Mouse (Mus musculus) ovary, postnatal 14 days (tissue): ENCODE results near the gene Bcr.

Source experiments
- DNase-seq: peaks from one replicate; pipeline ENCODE4 v3.0.0; 2022; ENCODE audit warnings: low spot score

The Bcr gene

DNA sequence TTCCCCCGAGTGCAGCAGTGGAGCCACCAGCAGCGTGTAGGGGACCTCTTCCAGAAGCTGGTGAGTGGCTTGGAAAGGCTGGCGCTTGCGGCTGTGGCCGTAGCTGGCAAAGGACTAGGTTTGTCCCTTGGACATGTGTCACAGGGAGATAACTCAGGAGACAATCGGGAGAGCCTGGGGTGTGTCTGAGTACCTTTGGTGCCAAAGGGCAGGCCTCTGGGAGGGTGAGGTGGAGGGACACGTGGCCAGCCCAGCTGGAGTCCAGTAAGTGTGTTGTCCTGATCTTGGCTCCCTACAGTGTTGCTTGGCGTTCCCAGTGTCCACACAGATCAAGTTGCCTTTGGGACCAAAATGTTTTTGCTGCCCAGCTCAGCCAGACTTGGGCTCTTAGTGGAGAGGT lies 71.2 kb downstream of the Bcr start:
- DNase-seq: no peak

DNA sequence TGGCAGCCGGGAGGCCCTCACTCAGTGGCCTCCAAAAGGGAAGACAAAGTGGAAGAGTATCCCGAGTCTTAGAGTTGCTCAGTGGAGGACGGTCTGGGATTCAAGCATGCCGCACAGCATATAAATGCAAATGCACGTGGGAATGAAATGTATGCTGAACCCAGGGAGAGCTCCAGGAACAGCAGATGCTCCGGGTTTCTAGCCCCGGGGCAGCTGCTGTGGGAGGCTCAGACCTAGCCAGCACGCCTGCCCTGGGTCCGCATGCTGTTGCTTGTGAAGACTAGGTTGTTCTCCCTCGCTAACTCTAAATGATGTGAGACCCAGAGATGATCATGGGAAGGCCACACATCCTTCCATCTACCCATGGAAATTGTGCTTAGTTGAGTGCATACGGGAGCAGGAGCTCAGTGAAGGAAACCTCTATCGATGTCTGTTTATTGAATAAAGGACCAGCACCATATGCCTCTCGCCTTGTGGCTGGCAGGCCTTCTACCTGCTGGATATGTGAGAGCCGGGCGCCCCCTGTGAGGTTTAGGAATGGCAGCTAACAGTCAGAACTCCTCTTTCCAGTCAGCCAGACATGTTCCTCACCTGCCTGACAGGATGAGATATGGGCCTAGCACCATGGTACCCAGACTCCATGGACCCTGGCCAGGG lies 74.6 kb downstream of the Bcr start:
- no peak for DNase-seq

DNA sequence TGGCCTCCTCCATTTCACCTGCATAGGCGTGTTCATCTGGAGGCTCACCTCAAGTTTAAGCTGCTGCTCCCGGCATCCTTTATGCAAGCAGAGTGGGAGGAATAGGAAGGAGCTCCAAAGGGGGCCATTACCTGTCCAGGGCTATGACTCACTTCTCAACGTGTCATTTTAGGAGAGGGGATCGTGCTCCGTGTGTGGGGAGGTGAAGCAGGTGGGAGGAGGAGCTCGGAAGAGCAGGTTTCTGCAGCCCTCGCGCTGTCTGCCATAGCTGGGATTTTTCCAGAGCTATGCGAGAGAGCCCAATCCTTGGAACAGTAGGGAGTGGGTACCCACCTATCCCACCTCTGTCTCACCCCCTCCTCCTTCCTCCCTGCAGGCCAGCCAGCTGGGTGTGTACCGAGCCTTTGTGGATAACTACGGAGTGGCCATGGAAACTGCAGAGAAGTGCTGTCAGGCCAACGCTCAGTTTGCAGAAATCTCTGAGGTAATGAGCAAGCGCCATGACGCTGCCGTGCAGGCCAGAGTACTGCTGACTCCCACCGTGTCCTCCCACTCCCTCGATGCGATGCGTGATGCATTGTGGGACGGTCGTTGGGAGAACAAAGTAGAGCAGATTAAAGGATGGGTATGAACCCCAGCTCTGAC lies 75.2 kb downstream of the Bcr start:
- no peak for DNase-seq

DNA sequence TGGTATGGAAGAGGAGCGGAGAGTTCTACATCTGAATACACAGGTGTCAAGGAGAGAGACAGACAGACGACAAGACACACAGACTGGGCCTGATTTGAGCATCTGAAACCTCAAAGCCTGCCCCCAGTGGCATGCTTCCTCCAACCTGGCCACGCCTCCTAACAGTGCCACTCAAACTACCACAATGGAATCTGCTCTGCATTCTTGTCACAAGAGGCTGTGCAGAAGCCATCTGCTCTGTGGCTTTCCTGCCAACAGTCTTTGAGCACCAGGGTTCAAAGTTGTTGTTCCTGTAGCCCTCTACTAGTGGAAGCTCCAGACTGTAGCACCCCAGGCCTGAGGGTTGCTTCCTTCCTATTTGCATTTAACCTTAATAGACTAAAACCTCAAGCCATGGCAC lies 76.8 kb downstream of the Bcr start:
- DNase-seq: no peak

DNA sequence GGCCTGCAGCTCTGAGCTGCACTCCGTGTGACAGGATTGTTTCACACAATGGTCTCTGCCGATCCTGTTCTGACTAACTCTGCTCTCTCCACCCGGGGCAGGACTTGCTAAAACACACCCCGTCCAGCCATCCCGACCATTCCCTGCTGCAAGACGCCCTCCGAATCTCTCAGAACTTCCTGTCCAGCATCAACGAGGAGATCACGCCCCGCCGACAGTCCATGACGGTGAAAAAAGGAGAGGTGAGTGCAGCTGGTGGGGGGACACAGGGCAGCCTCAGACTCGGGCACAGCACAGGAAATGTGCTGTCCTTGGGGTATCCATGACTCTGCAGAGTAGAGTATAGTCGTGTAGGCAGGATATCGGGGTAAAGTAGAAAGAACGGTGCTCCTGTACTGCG lies 84.8 kb downstream of the Bcr start:
- DNase-seq: no peak

DNA sequence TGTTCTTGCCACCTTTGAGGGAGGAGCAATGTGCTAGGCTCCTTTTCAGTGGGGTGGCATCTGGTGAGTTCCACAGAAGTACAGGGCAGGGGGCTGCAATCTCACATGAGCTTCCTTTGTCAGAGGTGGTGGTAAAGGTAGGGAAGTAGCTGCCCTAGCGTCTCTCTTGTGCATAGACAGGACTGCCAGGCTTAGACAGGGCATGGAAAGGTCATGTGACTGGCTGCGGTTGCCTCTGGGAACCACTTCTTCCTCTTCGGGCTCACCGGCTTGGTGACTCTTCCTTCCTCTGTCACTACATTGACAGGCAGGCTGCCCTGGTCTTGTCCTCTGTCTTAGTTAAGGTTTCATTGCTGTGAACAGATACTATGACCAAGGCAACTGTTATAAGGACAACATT lies 85.6 kb downstream of the Bcr start:
- DNase-seq: no peak

DNA sequence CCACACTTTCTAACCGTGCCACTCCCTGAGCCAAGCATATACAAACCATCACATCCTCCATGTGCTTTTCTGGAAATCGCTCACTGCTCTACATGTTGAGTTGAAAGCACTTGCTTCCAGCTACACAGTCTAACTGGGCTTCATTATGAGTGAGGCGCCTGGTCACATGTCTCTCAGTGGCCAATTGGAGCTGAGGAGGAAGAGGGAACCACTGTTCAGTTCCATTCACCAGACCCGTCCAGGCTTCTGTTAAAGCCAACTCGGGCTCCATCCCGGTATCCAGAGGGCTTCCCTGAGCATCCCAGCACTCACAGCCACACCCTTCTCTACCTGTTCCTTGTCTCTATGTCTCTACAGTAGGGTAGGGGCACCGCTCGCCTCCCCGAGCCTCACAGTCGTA lies 86.2 kb downstream of the Bcr start:
- DNase-seq: no peak

DNA sequence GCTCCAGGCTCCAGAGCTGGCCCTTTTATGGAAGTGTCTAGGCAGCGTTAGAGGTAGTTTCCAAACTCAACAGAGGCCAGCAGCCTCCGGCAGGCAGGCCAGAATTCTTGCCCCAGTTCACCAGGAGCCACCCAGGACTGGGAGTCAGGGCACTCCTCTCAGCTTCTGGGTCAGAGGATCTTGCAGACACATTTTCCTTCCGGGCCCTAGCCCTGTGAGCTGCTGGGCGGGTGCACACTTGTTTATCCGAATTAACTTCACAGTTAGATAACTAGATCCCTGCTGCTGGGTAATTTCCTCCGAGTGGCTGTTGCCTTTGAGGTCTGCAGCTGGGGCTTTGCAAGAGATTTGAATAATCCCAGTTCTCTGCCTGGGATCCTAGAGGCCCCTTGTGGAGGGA lies 87.9 kb downstream of the Bcr start:
- DNase-seq: no peak

DNA sequence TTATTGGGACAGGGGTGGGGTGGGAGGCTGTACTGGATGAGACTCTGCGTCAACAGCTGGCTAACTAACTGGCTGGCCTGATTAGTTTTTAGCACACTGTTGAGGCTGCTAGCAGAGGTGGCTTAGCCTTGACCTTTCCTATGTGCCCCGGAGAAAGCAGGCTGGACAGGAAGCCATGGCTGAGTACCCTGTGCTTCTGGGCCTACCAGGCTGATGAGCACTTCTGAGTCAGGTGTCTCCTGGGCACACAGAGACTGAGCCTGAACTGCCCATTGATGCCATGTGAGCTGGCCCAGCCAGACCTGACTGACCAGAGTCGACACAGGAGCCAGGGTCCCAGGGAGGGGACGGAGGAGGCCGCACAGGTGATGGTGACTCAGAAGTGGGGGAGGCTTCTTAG lies 90.0 kb downstream of the Bcr start:
- DNase-seq: no peak

DNA sequence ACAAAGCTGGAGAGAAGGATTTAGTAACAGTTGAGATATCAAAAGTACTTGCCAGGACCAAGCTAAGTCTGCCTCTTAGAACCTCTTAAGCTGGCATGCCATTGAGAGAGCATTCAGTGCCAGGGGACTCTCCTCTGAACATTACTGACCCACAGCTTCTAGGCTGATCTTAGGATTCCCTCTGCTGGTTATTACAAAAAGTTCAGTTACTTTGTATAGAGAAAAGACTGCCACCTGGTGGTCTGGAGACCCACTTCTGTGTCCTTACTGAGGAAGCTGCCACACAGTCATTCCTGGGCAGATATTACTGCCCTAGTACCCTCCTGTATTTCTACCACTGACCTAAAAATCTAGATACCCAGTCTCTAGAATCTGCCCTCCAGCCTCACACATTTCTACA lies 90.9 kb downstream of the Bcr start:
- DNase-seq: peak; percentile 79

DNA sequence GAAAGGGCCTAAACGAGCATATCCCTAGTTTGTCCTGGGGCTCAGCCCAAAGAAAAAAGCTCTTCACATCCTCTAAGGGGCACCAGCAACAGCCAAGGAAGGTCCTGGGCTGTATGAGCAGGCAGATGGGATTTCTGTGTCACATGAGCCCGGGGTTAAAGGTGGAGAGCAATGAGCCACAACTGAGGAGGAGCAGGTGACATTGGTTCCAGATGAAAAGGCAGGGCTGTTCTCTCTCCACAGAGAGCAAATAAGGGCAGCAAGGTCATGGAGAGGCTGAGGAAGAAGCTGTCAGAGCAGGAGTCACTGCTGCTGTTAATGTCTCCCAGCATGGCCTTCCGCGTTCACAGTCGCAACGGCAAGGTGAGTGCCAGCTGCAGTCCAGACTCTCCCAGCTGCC lies 96.4 kb downstream of the Bcr start:
- no peak for DNase-seq

DNA sequence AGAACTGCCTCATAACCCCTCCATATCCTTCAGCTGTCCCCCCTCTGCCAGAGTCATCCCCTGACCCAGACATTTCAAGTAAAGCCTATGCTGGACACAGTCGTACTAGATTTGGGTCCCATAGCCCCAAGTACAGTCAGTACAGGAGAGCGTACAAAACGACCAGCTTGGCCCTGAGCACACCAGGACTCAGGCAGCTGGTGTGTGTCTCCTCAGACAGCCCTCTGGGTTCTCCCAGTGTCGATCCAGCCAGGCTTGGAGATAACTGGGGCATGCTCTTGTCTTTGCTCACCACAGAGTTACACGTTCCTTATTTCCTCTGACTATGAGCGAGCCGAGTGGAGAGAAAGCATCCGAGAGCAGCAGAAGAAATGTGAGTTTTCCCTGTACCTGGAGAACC lies 97.3 kb downstream of the Bcr start:
- DNase-seq: no peak

DNA sequence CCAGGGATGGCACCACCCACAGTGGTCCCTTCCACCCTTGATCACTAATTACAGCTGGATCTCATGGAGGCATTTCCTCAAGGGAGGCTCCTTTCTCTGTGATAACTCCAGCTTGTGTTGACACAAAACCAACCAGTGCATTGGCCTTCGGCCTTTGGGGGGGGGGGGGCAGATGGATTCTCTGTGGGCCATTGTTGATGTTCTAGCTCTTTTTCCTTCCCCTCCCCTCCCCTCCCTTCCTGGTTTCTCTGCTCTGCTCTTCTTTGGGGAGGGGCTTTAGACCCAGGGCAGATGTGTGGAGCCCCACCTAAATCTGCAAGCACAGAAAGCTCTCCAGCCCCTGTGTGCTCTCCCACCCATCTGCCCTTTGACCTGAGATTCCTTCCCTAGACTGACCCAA lies 98.0 kb downstream of the Bcr start:
- no peak for DNase-seq

DNA sequence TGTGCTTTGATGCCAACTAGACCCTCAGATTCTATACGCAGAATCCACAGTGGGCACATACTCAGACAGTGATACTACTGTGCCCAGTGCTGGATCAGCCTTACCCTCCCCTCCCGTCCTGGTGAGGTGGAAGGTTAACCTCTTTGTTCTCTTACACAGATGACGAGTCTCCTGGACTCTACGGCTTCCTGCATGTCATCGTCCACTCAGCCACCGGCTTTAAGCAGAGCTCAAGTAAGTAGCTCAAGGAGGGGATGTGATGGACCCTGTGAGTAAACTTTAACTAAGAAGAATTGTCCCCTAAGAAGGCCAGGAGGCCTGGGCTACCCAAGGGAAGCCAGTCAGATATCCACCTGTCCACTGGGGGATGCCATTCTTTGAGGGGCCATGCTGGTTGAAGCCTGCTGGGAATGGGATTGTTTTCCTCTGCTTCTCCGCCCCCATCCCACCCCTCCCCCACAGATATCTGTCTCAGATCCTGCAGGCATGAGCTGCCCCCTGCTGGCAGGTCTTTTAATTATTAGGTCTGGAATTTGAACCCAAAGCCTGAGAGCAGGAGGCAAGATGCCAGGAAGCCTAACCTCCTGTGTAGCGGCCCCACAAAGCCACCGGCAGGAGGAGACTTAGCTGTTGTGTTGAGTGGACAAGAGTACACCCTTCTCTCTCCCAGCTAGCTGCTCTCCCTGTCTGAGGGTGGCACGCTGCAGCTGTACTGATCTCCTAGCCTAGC lies 99.9 kb downstream of the Bcr start:
- DNase-seq: no peak

DNA sequence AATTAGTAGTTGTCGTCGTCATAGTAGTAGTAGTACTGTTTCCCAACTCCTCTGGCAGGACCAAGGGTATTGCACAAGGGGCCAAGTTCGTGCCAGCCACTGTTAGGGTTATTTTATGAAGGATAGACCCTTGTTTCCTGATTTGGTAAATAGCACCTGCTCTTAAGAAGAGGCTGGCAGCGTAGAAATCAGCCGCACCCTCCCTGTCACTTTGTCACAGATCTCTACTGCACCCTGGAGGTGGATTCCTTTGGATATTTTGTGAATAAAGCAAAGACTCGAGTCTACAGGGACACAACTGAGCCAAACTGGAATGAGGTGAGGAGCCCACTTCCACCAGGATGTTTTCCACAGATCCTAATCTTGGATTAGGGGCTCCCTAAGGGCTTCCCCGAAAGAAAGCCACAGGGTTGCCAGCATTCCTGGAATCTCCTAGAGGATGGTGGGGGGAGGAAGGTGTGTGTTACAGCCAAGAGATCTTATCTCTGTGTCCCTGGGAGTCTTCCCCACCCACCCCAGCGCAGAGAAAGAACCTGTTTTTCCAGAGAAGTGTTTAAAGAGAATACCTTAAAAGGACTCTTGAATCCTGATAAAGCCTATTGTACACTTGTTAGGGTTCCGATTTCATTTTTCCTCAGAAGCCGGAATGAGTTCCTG lies 105.6 kb downstream of the Bcr start:
- DNase-seq: no peak

DNA sequence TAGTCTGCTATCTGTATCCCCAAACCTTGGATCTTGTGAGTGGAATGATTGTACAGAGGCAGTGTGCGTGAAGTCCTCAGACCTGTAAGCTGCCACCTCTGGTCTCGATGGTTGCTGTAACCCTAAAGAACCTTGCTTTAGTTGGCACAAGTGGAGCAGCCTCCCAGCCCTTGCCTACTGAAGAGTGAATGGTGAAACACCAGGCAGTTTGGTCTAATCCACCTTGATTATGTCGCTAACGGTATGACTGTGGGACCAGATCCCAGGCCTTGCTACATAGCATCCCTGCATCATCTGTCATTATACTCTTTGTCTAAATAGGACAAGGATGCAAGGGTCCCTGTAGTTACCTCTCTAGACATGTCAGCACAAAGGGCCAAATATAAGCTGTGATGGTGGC lies 106.2 kb downstream of the Bcr start:
- no peak for DNase-seq

DNA sequence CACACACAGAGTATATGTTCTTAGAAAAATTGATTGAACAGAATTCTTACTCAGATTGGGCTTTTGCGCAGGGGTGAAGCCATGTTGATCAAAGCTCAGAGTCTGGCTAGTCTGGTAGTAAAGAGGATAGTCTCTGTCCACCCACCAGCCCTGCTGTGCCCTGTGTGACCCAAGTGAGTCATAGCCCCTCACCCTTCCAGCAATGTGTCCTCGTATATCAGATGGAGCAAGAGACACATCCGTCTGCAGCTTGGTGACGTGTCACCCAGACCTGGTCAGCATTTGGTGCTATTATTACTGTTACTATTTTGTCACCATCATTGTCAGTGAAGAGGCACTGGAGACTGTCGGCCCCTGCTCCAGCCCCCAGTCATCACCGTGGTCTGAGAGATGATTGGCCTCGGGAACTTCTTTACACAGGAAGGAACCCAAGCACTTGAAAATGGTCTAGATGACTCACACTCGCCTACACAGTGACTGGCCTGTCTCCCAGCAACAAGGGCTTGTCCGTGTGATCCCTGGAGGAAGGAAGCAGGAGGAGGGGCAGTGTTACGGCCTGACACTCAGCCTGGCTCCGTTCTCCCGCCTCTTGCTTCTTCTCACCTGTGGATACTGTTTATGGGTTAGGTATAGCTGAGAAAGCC lies 109.9 kb downstream of the Bcr start:
- DNase-seq: no peak

DNA sequence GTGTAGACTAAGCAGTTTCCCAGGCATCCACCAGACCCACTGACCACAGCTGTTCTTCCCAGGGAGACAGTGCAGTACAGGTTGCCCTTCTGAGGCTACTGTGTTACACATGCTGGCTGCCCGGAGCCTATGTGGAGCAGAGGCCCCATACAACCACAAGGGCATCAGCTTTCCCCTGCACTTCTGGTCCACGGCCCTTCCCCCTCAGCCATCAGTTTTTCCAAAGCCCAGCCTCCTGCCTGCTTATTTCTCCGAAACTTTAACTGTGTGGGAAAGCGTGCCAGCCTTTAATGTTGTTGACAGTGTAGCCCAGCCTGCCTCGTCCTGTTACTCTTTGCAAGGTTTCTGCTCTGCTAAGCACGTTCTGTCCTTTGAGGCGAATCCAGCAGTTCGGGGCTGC lies 112.7 kb downstream of the Bcr start:
- DNase-seq: no peak

DNA sequence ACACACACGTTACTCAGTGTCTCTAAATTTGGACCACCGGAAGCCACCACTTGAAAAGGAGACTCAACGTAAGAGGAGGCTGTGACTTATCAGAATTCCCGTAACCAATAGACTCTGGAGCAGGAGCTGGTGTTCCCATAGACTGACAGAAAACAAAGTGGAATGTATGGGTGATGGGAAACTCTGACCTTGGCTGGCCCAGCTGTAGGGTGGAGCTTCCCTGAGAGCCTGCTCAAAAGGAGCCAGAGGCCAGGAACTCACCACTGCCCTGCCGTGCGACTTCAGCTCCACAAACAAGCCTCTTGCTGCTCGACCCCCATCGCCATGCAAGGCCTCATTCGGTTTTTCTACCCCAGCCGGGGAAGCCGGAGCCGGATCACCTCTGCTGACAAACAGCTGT lies 113.3 kb downstream of the Bcr start:
- no peak for DNase-seq

DNA sequence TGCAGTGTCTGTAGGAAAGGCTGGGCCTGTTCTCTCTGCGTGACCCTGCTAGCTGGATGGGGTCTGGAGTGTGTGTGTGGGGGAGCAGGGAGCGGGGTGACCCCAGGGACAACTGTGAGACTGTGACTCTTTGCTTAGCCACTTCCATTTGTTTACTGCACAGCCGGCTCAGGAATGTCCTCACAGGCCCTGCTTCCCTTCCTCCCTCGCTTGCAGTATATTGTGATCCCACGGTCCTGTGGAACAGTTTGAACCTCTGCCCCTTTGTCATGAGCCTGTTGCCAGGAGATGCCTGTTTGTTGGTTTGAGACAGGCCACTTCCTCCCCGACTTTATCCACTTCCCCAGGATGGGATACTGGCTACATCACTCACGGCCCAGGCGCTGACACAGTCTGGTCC lies 116.1 kb downstream of the Bcr start:
- DNase-seq: no peak

DNA sequence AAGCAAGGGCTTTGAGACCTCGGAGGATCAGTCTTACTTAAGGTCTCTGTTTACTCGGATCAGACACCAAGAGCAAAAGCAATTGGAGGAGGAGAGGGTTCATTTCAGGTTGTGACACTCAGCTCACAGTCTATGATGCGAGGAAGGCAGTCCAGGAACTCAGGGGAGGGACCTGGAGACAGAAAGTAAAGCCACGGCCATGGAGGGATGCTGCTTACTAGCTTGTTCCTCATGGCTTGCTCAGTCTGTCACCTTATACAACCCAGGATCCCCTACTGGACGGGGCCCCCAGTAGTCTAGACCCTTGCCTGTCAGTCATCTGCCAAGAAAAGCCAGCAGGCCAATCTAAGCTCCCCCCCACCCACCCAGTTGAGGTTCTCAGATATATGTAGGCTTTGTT lies 118.5 kb downstream of the Bcr start:
- no peak for DNase-seq

DNA sequence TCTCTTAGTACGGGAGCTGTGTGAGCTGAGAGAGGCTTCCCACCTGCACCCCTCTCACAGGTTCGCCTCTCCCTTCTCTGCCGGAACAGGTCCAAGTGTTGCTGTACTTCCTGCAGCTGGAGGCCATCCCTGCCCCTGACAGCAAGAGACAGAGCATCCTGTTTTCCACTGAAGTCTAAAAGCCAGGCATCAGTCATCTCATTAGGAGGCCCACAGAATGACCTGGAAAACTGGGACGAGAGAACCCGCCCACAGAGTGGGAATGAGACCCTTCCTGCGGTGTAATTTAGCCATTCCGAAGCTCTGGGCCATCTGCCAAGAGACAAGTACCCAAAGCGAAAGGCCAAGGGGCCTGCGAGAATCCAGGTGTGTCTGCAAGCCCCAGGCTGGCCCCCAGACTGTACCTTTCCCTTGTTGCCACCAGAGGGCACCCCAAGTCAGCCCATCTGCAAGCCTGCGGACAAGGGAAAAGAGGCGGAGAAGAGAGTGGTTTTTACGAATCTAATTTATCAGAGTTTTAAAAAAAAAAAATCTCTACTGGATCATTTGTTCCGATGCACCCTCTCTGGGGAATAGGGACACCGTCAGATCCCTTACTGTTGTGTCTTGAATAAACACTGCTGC lies 121.9 kb downstream of the Bcr start:
- peak; percentile 68 for DNase-seq
